ENCODE assay signal across 8 mouse cellular contexts in the genomic region with DNA sequence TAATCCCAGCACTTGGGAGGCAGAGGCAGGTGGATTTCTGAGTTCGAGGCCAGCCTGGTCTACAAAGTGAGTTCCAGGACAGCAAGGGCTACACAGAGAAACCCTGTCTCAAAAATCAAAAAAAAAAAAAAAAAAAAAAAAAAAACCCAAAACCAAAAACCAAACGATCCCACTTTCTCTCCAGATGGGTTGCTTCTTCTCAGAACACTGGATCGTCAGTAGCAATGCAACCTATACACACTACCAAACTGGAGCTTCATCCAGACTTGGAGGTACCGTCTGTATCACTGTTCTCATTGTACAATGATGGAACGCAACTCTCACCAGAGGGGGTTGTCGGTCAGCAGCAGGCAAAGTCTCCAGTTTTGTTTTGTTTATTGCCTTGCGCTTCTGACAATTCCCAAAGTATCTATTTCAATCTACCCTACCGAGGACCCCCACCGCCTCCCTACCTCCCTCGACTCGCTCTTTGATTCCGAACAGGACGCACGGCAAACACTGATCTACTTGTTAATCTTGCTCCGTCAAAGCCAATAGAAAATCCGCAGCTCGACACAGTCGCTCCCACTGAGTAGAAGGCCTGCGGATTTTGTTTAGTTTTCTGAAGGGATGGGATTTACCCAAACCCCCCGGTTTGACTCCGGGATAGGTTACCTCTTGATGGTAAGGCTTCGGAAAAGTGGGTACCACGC. TPM values are rescaled to one million over a fixed set of nuclear protein-coding genes. Genes with fewer than 3 reads are reported as not detected.
A peak's percentile ranks its signal among the peaks of the same experiment; 100 is the strongest.
DNase-seq lines count a peak whose midpoint lies in the region; ATAC-seq and TF ChIP-seq lines count a peak whose summit lies in the region.

No protein-coding gene starts in this region.

- H3K4me3 ChIP-seq in cerebellum, adult 2 months (replicated peaks; ENCODE audit: insufficient read depth, low read depth, low read length) = peak overlapping the region; percentile 99
- H3K4me3 ChIP-seq in thymus, adult 2 months (ENCODE audit: control insufficient read depth, insufficient read depth, low read length) = peak overlapping the region; percentile 56
- H3K4me3 ChIP-seq in limb, embryonic 14.5 days (replicated peaks; ENCODE audit: low read length) = peak overlapping the region; percentile 79
- H3K4me3 ChIP-seq in stomach, embryonic 16.5 days (replicated peaks; ENCODE audit: low read length) = peak overlapping the region; percentile 74

- H3K4me1 ChIP-seq in cerebellum, adult 2 months (ENCODE audit: control insufficient read depth, insufficient read depth, low read length) = no peaks in the 10 kb centered on the region
- H3K4me1 ChIP-seq in thymus, adult 2 months (replicated peaks; ENCODE audit: control insufficient read depth, insufficient read depth, low read length) = 0 out of 2 replicates have a peak, but pooled peaks cover 2% of the 10 kb centered on the region
- H3K4me1 ChIP-seq in limb, embryonic 14.5 days (ENCODE audit: control insufficient read depth, insufficient read depth, low read length) = peaks cover 12% of the 10 kb centered on the region
- H3K4me1 ChIP-seq in stomach, embryonic 16.5 days (ENCODE audit: control insufficient read depth, insufficient read depth, low read length) = peaks cover 12% of the 10 kb centered on the region

- H3K27me3 ChIP-seq in cerebellum, adult 2 months (ENCODE audit: control insufficient read depth, insufficient read depth, low read length) = no peaks in the 10 kb centered on the region
- no peaks in the 10 kb centered on the region for H3K27me3 ChIP-seq in thymus, adult 2 months (ENCODE audit: control insufficient read depth, insufficient read depth, low read length)
- H3K27me3 ChIP-seq in limb, embryonic 14.5 days (ENCODE audit: control insufficient read depth, insufficient read depth, low read length) = no peaks in the 10 kb centered on the region
- no peaks in the 10 kb centered on the region for H3K27me3 ChIP-seq in stomach, embryonic 16.5 days (ENCODE audit: control insufficient read depth, insufficient read depth, low read length)

- H3K36me3 ChIP-seq in thymus, adult 2 months (ENCODE audit: control insufficient read depth, insufficient read depth, low read length) = peaks cover 16% of the 10 kb centered on the region
- H3K36me3 ChIP-seq in limb, embryonic 14.5 days (ENCODE audit: control insufficient read depth, insufficient read depth, low read length) = peaks cover 29% of the 10 kb centered on the region
- H3K36me3 ChIP-seq in stomach, embryonic 16.5 days (ENCODE audit: control insufficient read depth, insufficient read depth, low read length) = peaks cover 22% of the 10 kb centered on the region

- ATAC-seq in limb, embryonic 14.5 days (ENCODE audit: low FRiP score, low read depth) = peak; percentile 9; the same call in 1 of the 2 replicates
- peak; percentile 33 for ATAC-seq in stomach, embryonic 16.5 days (ENCODE audit: insufficient read depth, low FRiP score)

- H3K4me2 ChIP-seq in limb, embryonic 14.5 days (replicated peaks; ENCODE audit: low read depth, low read length, severe bottlenecking) = peak overlapping the region; percentile 56
- peak overlapping the region; percentile 68 for H3K4me2 ChIP-seq in stomach, embryonic 16.5 days (ENCODE audit: low read depth, low read length)

- no peaks in the 10 kb centered on the region for H3K9me3 ChIP-seq in limb, embryonic 14.5 days (ENCODE audit: control insufficient read depth, low read length)
- no peaks in the 10 kb centered on the region for H3K9me3 ChIP-seq in stomach, embryonic 16.5 days (replicated peaks; ENCODE audit: control insufficient read depth, low read length)

- 3% methylated on average over 23 of the region's 23 CpGs for WGBS in cerebellum, adult 2 months
- 3% methylated on average over 23 of the region's 23 CpGs for WGBS in thymus, adult 2 months
- 4% methylated on average over 23 of the region's 23 CpGs for WGBS in limb, embryonic 14.5 days
- WGBS in stomach, embryonic 16.5 days = 4% methylated on average over 23 of the region's 23 CpGs

- no peak for TF ChIP-seq POLR2A in cerebellum, adult 2 months (IDR thresholded peaks at IDR 0.05; ENCODE audit: borderline replicate concordance, insufficient read depth, low read length)
- no peak for TF ChIP-seq POLR2A in thymus, adult 2 months (IDR thresholded peaks at IDR 0.05; ENCODE audit: control insufficient read depth, extremely low read depth, insufficient read depth, low read length, poor library complexity)
- TF ChIP-seq POLR2A in limb, embryonic 14.5 days (IDR thresholded peaks at IDR 0.05; ENCODE audit: borderline replicate concordance, extremely low read depth, insufficient read depth, insufficient read length) = no peak

- TF ChIP-seq CTCF in cerebellum, adult 2 months (IDR thresholded peaks at IDR 0.05; ENCODE audit: borderline replicate concordance, insufficient read depth, low read depth, low read length) = no peak
- TF ChIP-seq CTCF in thymus, adult 2 months (IDR thresholded peaks at IDR 0.05; ENCODE audit: borderline replicate concordance, control insufficient read depth, extremely low read depth, insufficient read depth, low read length, poor library complexity) = no peak

- DNase-seq in cerebellum, adult 2 months = no peak
- DNase-seq in cerebellum, adult 8-10 months = no peak
- DNase-seq in thymus, adult 2 months = no peak
- no peak for DNase-seq in thymus, postnatal 10 days (ENCODE audit: low spot score in 2 of 2)
- no peak for DNase-seq in limb, embryonic 14.5 days (ENCODE audit: low spot score)
- DNase-seq in adrenal gland, adult (ENCODE audit: inconsistent age in 2 of 2, low spot score in 1 of 2) = no peak
- DNase-seq in cerebellum, adult 11 months = no peak

- H3K9ac ChIP-seq in limb, embryonic 14.5 days (ENCODE audit: low read depth, low read length, severe bottlenecking) = peak overlapping the region; percentile 82
- peak overlapping the region; percentile 94 for H3K9ac ChIP-seq in stomach, embryonic 16.5 days (ENCODE audit: low read length)

- peak overlapping the region; percentile 91 for H3K27ac ChIP-seq in cerebellum, adult 2 months (ENCODE audit: insufficient read depth, low read length)
- peak overlapping the region; percentile 76 for H3K27ac ChIP-seq in thymus, adult 2 months (ENCODE audit: control insufficient read depth, insufficient read depth, low read length)
- peak overlapping the region; percentile 85 for H3K27ac ChIP-seq in limb, embryonic 14.5 days (replicated peaks; ENCODE audit: low read depth, low read length)
- peak overlapping the region; percentile 83 for H3K27ac ChIP-seq in stomach, embryonic 16.5 days (ENCODE audit: low read length)

RNA-seq across cellular contexts. Expression of a gene that starts 0.5 kb away (rescaled TPM):
- polyA plus RNA-seq in cerebellum, adult 2 months (2012; rRNA removed) = 15.2 and 15.7 TPM in 2 replicates
- polyA plus RNA-seq in thymus, adult 2 months (2012; rRNA removed) = 14.8 and 14.9 TPM in 2 replicates
- polyA plus RNA-seq in limb, embryonic 14.5 days (2012; rRNA removed) = 28.7 and 34.6 TPM in 2 replicates
- polyA plus RNA-seq in limb, embryonic 14.5 days (2014; fragmentation: Nextera tagmentation; extraction: Ambion mirVana) = 56.4 and 57.4 TPM in 2 replicates
- 66.0 and 69.7 TPM in 2 replicates for polyA plus RNA-seq in stomach, embryonic 16.5 days (2015; fragmentation: Nextera tagmentation; extraction: Ambion mirVana)

RNA-seq across cellular contexts. Expression of a gene that starts 0.6 kb away (rescaled TPM):
- 136 and 142 TPM in 2 replicates for polyA plus RNA-seq in cerebellum, adult 2 months (2012; rRNA removed)
- polyA plus RNA-seq in thymus, adult 2 months (2012; rRNA removed) = 74.7 and 79.8 TPM in 2 replicates
- 182 and 209 TPM in 2 replicates for polyA plus RNA-seq in limb, embryonic 14.5 days (2012; rRNA removed)
- 296 TPM in 2 replicates for polyA plus RNA-seq in limb, embryonic 14.5 days (2014; fragmentation: Nextera tagmentation; extraction: Ambion mirVana)
- polyA plus RNA-seq in stomach, embryonic 16.5 days (2015; fragmentation: Nextera tagmentation; extraction: Ambion mirVana) = 276 and 278 TPM in 2 replicates

RNA-seq across cellular contexts. Expression of a gene that starts 18.4 kb away (rescaled TPM):
- polyA plus RNA-seq in cerebellum, adult 2 months (2012; rRNA removed) = 8.8 and 9.5 TPM in 2 replicates
- polyA plus RNA-seq in thymus, adult 2 months (2012; rRNA removed) = 3.0 and 3.8 TPM in 2 replicates
- polyA plus RNA-seq in limb, embryonic 14.5 days (2012; rRNA removed) = 6.2 and 7.0 TPM in 2 replicates
- polyA plus RNA-seq in limb, embryonic 14.5 days (2014; fragmentation: Nextera tagmentation; extraction: Ambion mirVana) = 1.6 and 2.0 TPM in 2 replicates
- 1.1 and 1.5 TPM in 2 replicates for polyA plus RNA-seq in stomach, embryonic 16.5 days (2015; fragmentation: Nextera tagmentation; extraction: Ambion mirVana)

RNA-seq across cellular contexts. Expression of a gene that starts 50.9 kb away (rescaled TPM):
- polyA plus RNA-seq in cerebellum, adult 2 months (2012; rRNA removed) = 119 and 123 TPM in 2 replicates
- 29.4 and 34.0 TPM in 2 replicates for polyA plus RNA-seq in thymus, adult 2 months (2012; rRNA removed)
- polyA plus RNA-seq in limb, embryonic 14.5 days (2012; rRNA removed) = 222 and 262 TPM in 2 replicates
- 79.1 and 90.1 TPM in 2 replicates for polyA plus RNA-seq in limb, embryonic 14.5 days (2014; fragmentation: Nextera tagmentation; extraction: Ambion mirVana)
- polyA plus RNA-seq in stomach, embryonic 16.5 days (2015; fragmentation: Nextera tagmentation; extraction: Ambion mirVana) = 66.9 and 70.4 TPM in 2 replicates
